9 mouse cellular contexts compared by ENCODE assay signal in the genomic region with DNA sequence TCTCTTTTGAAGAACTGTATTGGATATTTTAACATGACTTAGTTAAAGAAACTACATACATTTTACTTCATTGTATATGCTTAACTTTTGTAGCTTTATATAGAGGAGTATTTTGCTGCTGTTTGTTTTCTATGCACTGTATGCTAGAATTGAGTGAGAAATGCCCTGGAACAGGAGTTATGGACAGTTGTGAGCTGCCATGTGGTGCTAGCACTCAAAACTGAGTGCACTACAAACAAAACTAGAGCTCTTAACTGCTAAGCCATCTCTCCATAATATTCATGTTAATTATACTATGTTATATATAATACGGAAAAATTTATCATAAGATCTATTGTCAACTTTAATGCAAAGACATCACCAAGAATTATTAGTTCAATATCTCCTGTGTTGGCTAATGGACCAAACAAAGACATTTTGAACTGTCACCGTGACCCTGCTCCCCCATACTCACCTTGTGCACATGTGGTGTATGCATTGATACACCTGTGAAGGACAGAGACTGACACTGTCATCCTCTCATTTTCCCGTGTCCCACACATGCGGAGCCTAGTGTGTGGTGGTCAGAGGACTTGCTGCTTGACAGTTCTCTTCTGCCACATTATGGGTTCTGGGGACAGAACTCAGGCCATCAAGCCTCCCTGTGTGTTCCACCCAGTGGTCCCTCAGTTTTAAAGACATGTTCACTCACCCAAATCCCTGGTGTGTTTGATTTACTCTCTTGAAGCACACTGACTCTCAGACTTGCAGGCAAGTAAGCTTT.
DNase-seq lines count a peak whose midpoint lies in the region; ATAC-seq and TF ChIP-seq lines count a peak whose summit lies in the region.
"Had no signal": no experiment of that assay in that cellular context is flagged by ENCODE, and none has a peak within 500 bp of the region (broad histone marks: within the 10 kb centered on the region; RNA-seq: fewer than 3 reads in every experiment).

No protein-coding gene starts in this region.

- no peaks in the 10 kb centered on the region for H3K36me3 ChIP-seq in heart, embryonic 11.5 days (ENCODE audit: control insufficient read depth, insufficient read depth, low read length)
- no peaks in the 10 kb centered on the region for H3K36me3 ChIP-seq in liver, embryonic 13.5 days

- no peak overlapping the region for H3K4me3 ChIP-seq in heart, embryonic 11.5 days (ENCODE audit: low read depth, low read length)
- H3K4me3 ChIP-seq in liver, embryonic 13.5 days (replicated peaks) = no peak overlapping the region
- H3K4me3 ChIP-seq in layer of hippocampus, adult 2 months = no peak overlapping the region
- H3K4me3 ChIP-seq: left cerebral cortex, adult 2 months had no signal

- no peak for TF ChIP-seq CTCF in layer of hippocampus, adult 2 months (conservative IDR thresholded peaks at IDR 0.05)

- no peak overlapping the region for H3K4me2 ChIP-seq in heart, embryonic 11.5 days
- H3K4me2 ChIP-seq in liver, embryonic 13.5 days = no peak overlapping the region

- no peak for DNase-seq in heart, postnatal 14 days
- peak; percentile 3 for DNase-seq in right cerebral cortex, postnatal 14 days
- no peak for DNase-seq in right cerebral cortex, postnatal 25 days
- no peak for DNase-seq in liver, embryonic 13.5 days
- no peak for DNase-seq in layer of hippocampus, adult 2 months (ENCODE audit: low spot score in 2 of 2)
- no peak for DNase-seq in T-cell, adult 2 months (ENCODE audit: low spot score)
- no peak for DNase-seq in thymus, postnatal 14 days

- H3K9ac ChIP-seq in heart, embryonic 11.5 days (ENCODE audit: low read depth, low read length) = no peak overlapping the region
- no peak overlapping the region for H3K9ac ChIP-seq in liver, embryonic 13.5 days

- WGBS in heart, embryonic 11.5 days (ENCODE audit: insufficient replicate concordance) = 82% methylated on average over 4 of the region's 4 CpGs
- 71% methylated on average over 4 of the region's 4 CpGs for WGBS in liver, embryonic 13.5 days (ENCODE audit: insufficient replicate concordance)

- ATAC-seq in heart, embryonic 11.5 days (replicated peaks; ENCODE audit: insufficient number of reproducible peaks, low FRiP score, low TSS enrichment) = peak; percentile 71; the same call in 1 of the 2 replicates
- 0 out of 2 replicates have a peak, but pooled peaks have one; percentile 23 for ATAC-seq in liver, embryonic 13.5 days (ENCODE audit: low read depth)

- H3K27ac ChIP-seq in heart, embryonic 11.5 days (ENCODE audit: low read depth, low read length) = no peak overlapping the region
- H3K27ac ChIP-seq in liver, embryonic 13.5 days = no peak overlapping the region
- no peak overlapping the region for H3K27ac ChIP-seq in layer of hippocampus, adult 2 months
- H3K27ac ChIP-seq: left cerebral cortex, adult 2 months had no signal

- H3K27me3 ChIP-seq in heart, embryonic 11.5 days (ENCODE audit: control insufficient read depth, insufficient read depth, low read length) = no peaks in the 10 kb centered on the region
- H3K27me3 ChIP-seq in liver, embryonic 13.5 days = no peaks in the 10 kb centered on the region

- no peaks in the 10 kb centered on the region for H3K4me1 ChIP-seq in heart, embryonic 11.5 days (ENCODE audit: control insufficient read depth, insufficient read depth, low read length)
- H3K4me1 ChIP-seq in liver, embryonic 13.5 days (replicated peaks) = no peaks in the 10 kb centered on the region

- no peaks in the 10 kb centered on the region; the same call in 1 of the 2 replicates for H3K9me3 ChIP-seq in heart, embryonic 11.5 days (replicated peaks; ENCODE audit: control insufficient read depth, low read length)
- H3K9me3 ChIP-seq in liver, embryonic 13.5 days (replicated peaks) = no peaks in the 10 kb centered on the region

- intact Hi-C loops in heart, postnatal 14 days (cut with DNase I) = loop anchor here (2.0 kb wide), 1 partner anchor 727 kb away; no protein-coding TSS in a partner anchor
